Mouse (Mus musculus): ENCODE data around the gene Egln2. TPM values are rescaled to one million over a fixed set of nuclear protein-coding genes. Genes with fewer than 3 reads are reported as not detected.

The Egln2 gene
- polyA plus RNA-seq, 1 experiment = 64.2 TPM

DNA sequence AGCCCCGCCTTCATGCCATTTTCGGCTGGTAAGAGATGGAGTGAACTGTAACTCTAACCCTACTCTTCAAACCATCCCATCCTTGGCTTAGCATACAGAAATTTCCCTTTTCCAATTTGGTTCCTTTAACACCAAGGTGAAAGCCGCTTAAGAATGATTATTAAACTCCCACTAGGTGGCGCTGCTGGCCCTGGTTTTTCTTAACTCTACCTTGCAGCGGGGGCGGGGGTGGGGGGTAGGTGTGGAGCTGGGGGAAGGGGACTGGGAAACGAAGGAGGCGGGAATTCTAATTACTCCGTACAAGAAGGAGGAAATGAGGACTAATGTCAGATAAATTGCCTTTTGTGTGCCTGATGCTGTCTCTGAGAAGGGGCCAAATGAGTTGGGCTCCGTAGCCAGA lies 34.0 kb downstream of the Egln2 start:
- DNase-seq (ENCODE audit: low spot score) = no peak

DNA sequence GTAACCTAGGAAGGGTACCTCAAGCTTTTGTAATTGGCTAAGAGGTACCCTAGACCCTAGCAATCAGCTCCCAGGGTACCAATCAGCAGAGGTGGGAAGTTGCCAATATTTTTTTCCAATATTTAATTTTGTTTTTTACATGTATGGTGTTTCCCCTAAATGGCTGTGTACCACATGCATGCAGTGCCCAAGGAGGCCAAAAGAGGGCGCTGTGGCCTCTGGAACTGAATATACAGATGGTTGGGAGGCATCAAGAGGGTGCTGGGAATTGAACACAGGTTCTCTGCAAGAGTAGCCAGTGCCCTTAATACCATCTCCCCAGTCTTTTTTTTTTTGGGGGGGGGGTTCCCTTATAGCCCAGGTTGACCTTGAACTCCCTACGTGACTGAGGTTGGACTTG lies 35.2 kb downstream of the Egln2 start:
- DNase-seq (ENCODE audit: low spot score) = no peak

DNA sequence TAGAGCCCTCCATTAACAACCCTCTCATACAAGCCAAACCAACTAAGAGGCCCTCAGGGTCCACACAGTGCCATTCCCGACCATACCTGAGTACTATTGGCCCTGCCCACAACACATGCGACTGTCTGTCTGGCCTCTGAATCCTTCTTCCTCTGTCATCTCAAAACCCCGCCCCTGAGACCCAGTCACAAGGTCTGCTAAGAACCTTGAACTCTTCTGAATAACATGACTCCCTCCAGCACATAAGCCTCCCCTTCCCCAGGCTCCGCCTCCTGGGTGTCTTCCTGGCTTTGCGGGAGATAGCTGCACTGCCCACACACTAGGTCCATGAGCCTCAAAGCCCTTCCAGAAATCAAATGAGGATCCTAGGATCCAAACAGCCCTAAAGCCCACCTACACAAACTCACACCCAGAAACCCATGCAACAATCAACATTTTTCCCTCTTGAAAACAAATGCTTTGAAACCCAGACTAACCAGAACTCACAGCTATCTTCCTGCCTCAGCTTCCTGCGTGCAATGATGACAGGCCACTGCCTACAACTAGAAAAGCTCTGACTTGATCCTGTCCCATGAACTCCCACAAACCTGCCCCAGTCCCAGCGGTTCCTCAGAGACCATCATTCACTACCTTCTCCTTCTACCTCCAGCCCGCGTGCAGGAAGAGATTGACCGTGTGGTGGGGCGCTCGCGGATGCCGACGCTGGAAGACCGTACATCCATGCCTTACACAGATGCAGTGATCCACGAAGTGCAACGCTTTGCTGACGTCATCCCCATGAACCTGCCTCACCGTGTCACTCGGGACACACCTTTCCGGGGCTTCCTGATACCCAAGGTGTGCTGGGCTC lies 35.9 kb downstream of the Egln2 start:
- DNase-seq (ENCODE audit: low spot score) = no peak

DNA sequence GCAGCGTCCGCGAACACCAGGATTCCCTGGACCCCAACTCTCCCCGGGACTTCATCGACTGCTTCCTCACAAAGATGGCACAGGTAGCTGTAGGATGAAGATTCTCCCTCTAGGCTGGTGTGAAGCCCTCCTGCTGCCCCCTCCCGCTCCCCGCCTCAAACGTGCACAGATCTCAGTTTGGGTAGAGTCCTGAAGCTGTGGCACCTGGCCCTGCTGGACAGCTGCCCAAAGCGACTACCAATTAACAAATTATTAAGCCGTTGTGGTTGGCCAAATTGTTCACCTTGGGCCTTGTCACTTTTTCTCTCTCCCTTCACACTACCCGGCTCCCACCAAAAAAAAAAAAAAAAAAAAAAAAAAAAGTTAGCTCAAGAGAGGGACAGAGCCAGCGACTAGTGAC lies 36.8 kb downstream of the Egln2 start:
- no peak for DNase-seq (ENCODE audit: low spot score)

DNA sequence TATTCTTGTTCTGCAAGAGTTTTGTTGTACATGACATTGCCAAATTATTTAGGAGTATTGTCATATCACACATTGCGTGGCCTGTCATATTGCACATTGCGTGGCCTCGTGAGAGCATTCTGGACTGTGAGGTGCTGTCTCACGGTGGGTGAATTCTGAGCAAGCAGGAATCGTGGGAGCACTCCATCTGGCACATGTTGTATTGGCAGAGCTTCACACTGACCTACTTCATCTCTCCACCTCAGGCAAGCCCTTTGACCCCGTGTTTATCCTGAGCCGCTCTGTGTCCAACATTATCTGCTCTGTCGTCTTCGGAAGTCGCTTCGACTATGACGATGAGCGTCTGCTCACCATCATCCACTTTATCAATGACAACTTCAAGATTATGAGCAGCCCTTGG lies 37.7 kb downstream of the Egln2 start:
- DNase-seq (ENCODE audit: low spot score) = no peak

DNA sequence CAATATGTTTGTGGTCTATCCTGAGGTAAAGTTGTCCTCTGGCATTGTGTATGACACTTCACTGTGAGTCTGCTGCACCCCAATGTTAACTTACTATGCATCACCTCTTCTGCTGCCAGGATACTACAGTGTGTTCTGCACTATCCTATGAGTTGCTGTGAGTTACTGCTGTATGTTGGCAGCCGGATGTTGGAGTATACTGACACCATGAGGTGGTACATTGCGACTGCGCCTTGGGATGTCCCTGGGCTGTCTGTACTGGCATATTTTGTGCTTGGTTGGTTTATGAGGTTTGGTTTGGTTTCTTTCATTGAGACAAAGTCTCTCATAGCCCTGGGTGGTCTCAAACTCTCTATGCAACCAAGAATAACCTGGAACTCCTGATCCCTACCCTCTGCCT lies 38.4 kb downstream of the Egln2 start:
- DNase-seq (ENCODE audit: low spot score) = no peak

DNA sequence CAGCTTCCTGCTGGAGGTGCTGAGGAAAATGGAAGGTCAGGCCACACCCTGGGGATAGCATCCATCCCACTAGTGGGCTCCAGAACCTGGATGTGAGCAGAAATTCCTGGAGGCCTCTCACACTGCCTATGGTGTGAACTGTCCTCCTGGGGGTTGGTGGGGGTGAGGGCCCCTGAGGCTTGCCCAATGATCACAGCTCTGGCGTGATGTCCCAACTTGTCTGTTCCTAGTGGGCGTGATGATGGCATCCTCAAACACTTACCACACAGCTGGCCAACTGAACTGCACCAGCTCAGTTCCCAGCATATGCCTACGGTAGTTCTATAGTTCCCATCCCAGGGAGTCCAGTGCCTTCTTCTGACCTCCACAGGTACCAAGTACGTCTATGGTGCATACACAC lies 41.6 kb downstream of the Egln2 start:
- DNase-seq (ENCODE audit: low spot score) = no peak

DNA sequence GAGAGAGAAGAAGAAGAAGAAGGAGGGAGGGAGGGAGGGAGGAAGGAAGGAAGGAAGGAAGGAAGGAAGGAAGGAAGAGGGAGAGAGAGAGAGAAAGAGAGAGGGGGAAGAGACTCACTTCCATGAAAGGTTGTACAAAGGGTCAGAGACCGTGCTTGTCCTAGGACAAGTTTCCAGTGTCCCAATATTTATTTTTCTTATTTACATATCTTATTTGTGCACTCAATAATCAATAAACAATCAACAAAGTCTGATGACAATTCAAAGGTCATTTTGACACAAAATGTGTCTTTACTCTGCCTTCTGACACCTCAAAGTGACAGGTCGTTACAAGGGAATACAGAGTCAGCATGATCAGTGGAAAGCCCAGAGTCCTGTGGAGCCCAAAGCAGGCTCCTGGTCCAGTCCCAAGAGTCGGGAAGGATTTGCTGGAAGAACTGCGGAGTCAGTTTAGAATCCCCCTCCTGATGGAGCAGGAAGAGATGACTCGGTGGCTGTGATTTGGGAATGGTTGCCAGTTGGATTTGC lies 42.2 kb downstream of the Egln2 start:
- no peak for DNase-seq (ENCODE audit: low spot score)

DNA sequence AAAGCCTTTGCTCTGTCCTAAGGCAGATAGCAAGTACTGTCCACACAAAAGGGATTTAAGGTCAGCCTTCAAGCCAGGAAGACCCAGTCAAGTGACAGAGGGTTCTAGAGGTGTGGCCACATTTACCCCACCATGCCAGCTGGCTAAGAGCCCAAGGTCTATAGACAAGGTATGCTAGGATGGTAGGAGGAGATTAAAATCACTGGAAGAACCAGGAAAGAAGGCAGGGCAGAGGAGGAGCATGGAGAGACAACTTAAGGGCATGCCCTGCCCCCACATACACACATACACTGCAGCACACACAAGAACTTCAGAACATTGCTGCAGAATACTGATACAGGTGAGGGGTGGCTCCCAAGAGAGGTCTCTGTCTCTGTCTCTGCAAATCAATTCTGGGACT lies 46.9 kb downstream of the Egln2 start, which contains the start of gene Cyp2f2:
Gene Cyp2f2, plus strand, starts transcription at position 234 of the 400 bp plus-strand sequence.
- DNase-seq (ENCODE audit: low spot score) = no peak

DNA sequence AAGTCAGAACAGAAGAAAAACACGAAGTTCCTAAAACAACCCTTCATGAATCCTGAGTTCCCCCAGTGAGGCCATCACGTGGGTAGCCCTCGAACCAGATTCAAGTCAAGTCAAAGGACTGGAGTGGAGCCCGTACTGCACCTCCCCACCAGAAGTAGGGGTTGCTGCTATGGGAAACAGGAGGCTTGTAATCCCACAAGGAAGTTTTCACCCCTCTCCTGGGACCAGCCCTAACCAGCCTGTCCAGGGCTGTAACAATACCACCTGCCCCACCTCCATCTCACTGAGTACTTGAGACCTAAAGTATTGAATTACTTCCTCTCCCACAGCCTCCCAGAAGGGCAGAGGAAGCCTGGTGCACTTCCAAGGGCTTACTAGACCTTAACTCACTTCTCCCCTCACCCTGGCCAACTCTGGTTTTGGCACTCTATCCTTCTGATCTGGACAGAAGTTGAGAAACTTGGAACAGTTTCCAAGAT lies 48.5 kb downstream of the Egln2 start:
- no peak for DNase-seq (ENCODE audit: low spot score)

DNA sequence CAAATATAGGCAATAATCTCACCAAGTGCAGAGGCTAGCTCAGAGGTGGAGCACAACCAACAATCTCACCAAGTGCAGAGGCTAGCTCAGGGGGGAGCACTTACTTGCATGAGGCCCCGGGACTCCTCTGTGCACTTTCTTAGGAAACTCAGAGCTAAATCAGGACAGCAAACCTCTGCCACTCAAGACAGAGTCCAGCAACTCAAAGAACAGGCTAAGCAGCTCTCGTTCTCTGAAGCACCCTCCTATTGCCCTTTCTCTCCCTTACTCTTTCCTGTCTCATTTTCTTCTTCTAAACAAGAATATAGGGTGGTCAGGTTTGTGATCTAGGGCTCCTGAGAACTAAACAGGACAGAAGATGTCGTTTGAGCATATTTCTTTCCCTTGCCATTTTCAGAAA lies 54.6 kb downstream of the Egln2 start:
- no peak for DNase-seq (ENCODE audit: low spot score)

DNA sequence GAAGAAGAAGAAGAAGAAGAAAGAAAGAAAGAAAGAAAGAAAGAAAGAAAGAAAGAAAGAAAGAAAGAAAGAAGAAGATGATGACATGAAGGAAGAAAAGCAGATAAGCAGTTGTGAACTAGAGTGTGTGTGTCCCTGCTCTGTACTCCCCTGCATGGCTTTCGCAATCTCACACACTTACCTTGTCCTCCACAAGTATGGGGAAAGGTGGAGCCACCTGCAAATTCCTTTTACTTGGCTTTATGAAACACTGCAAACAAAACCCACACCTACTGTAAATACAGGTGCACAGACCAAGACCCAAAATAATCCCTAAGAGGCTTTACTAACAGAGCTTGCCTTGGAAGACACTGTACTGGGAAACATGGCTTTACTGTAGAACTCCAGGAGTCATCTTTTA lies 55.6 kb downstream of the Egln2 start:
- DNase-seq (ENCODE audit: low spot score) = no peak

DNA sequence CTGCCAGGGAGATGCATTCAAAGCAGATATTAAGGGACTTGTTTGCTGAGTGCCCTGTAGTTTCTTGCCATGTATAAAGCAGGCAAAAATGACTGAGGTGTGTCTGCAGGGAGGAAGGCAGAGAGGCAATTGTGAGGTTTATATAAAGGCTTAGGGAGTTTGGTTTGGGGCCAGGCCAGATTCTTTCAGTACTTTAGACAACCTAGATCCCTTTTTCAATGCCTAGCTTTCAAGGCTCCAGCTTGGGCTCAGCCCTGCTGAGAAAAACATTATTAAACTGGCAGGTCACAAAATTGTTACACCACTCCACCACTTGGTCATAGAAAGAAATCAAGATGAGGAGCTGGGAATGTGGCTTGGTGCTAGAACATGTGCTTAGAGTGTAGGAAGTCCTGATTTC lies 56.3 kb downstream of the Egln2 start:
- no peak for DNase-seq (ENCODE audit: low spot score)

Other genes with a start within 250 kb of the Egln2 start
- not detected in 2 replicates for gene Cyp2a22, start 227.4 kb downstream of the Egln2 start, polyA plus RNA-seq (2012; rRNA removed)
- gene Cyp2a12, start 137.7 kb downstream of the Egln2 start, polyA plus RNA-seq (2012; rRNA removed) = not detected in 2 replicates
- 30.4 and 47.4 TPM in 2 replicates for gene Cyp2f2, start 46.9 kb downstream of the Egln2 start, polyA plus RNA-seq (2012; rRNA removed)
- gene Cyp2t4, start 13.1 kb downstream of the Egln2 start, polyA plus RNA-seq (2012; rRNA removed) = not detected in 2 replicates
- 69.2 and 85.6 TPM in 2 replicates for gene Rab4b, start 12.1 kb upstream of the Egln2 start, polyA plus RNA-seq (2012; rRNA removed)
- not detected in 2 replicates for gene Gm21983, start 14.3 kb upstream of the Egln2 start, polyA plus RNA-seq (2012; rRNA removed)
- 0.23 and 0.47 TPM in 2 replicates for gene Mia, start 14.4 kb upstream of the Egln2 start, polyA plus RNA-seq (2012; rRNA removed)
- gene BC024978, start 29.0 kb upstream of the Egln2 start, polyA plus RNA-seq (2012; rRNA removed) = 11.1 and 12.0 TPM in 2 replicates
- 114 and 140 TPM in 2 replicates for gene Snrpa, start 29.5 kb upstream of the Egln2 start, polyA plus RNA-seq (2012; rRNA removed)
- gene Itpkc, start 61.9 kb upstream of the Egln2 start, polyA plus RNA-seq (2012; rRNA removed) = 9.9 and 11.6 TPM in 2 replicates
- 20.4 and 20.7 TPM in 2 replicates for gene Coq8b, start 66.2 kb upstream of the Egln2 start, polyA plus RNA-seq (2012; rRNA removed)
- 44.1 and 47.3 TPM in 2 replicates for gene Numbl, start 91.6 kb upstream of the Egln2 start, polyA plus RNA-seq (2012; rRNA removed)
- 176 and 335 TPM in 2 replicates for gene Ltbp4, start 170.9 kb upstream of the Egln2 start, polyA plus RNA-seq (2012; rRNA removed)
- gene Shkbp1, start 189.2 kb upstream of the Egln2 start, polyA plus RNA-seq (2012; rRNA removed) = 39.4 and 46.5 TPM in 2 replicates
- gene Gm20479, start 190.6 kb upstream of the Egln2 start, polyA plus RNA-seq (2012; rRNA removed) = 0.43 and 0.67 TPM in 2 replicates

Data from urinary bladder, adult 2 months (tissue).